Mouse (Mus musculus) gastrocnemius, adult 8-10 months (tissue): ENCODE results near the gene Tmem266. TPM values are rescaled to one million over a fixed set of nuclear protein-coding genes. Genes with fewer than 3 reads are reported as not detected.

ENCODE experiments used
- DNase-seq, 2 experiments: peaks; one replicate each; pipeline ENCODE4 v3.0.0; 2022; ENCODE audit warnings: low spot score in 2 of 2
- total RNA-seq, 4 experiments: library from RNA; stranded (reverse); gene quantifications; 2 replicates each; pipeline ENCODE4 v1.2.4; 2022

Gene Tmem266
- total RNA-seq = 10 to 100 TPM in 1 of 4 experiments, 1 to 10 TPM in 3; 2.8 to 15.8 (median 5.1) TPM

DNA sequence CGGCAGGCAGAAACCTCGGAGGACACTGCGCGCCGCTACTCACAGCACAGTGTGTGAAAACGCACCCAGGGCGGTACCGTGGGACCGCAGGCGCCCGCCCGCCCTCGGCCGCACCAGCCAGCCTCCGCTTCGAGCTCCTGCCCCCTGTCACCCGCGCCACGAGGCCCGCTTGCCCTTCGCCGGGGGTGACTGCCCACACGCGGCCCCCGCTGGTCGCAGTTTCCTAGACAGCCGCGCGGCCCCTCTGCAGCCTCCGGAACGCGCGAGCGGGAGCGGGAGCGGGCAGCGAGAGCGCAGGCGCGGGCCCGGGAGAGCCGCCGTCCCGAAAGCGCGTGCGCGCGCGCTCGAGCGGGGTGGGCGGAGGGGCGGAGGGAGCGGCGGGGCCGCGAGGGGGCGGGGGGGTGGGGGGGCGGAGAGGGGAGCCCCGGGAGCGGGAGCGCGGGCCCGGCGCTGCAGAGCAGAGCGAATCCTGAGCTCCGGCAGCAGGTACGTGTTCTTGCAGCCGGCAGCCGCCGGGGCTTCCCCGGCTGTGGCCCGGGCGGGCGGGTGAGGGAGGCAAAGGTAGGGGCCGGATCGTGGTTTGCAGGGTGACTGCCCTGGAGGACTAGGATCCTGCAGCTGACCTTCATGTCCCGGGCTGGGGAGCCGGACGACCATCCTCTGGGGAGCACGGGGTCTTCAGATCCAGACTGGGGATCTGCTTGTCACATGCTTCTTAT, at the start of gene Tmem266, which contains the start of gene Nrg4:
Gene Tmem266 (plus strand): TSS at position 399 of the 719 bp plus-strand sequence.
Gene Nrg4 (minus strand): TSS at position 330 of the 719 bp plus-strand sequence.
- peak; percentile 15 to 55 for DNase-seq

DNA sequence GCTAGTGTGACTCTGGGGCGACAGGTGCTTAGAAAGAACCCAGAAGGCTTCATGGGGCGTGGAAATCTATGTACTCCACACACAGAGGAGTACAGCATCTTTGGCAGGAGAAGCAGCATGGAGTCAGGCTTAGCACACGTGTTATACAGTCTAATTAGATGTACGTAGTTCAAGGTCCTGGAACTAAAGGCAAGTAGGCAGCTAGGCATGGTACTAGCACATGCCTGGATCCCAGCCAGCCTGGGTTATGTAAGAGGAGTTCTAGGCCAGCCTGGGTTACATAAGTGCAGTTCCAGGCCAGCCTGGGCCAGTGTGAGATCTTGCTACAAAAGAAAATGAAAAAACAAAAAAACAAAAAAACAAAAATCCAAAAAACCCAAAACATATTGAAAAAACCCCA, 49.2 kb upstream of the Tmem266 start:
- DNase-seq = peak in 1 of 2 experiments; percentile 12

GRCm38 (mm10) chr9:55279114-55279825, 47.4 kb upstream of the Tmem266 start:
- DNase-seq = no peak

DNA sequence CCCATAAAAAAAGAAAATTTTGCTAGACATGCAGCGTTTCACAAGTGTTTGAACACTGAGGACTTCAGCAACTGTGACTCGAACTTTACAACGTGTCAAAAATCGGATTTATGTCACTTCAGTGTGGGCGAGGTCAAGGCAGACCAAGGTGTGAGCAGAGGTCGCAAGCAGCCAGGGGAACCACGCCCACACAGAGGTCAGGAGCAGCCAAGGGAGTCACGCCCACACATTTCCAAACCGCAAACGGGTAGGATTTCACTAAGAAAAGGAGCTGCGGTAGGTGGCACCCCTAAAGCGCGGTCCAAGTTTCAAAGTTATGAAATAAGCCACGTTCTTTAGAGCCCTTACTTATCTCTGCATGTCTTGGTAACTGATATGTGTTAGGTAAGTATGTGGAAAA, 43.2 kb upstream of the Tmem266 start:
- peak in 1 of 2 experiments; percentile 9 for DNase-seq

- DNase-seq = no peak
Measured at GRCm38 (mm10) chr9:55285197-55285596, 41.5 kb upstream of the Tmem266 start.

GRCm38 (mm10) chr9:55289475-55290198, 37.1 kb upstream of the Tmem266 start:
- DNase-seq = no peak

GRCm38 (mm10) chr9:55291966-55292365, 34.7 kb upstream of the Tmem266 start:
- DNase-seq = no peak

DNA sequence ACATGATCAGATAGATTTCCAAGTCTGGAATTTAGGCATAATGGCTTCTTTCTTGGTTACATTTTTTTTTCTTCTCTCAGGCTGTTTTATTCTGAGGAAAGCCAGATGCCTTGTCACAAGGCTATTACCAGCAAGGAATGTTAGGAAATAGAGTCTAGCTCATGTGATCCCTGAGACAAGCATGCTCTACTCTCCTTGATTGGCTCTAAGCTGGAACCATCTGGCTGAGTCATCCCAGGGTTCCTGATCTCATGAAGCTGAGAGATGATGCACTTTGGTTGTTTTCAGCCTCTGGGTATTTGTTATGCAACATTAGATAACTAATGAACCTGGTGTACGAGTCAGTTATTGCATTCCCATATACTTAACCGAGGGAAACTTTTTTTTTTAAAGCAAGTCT, 30.5 kb upstream of the Tmem266 start:
- no peak for DNase-seq

DNA sequence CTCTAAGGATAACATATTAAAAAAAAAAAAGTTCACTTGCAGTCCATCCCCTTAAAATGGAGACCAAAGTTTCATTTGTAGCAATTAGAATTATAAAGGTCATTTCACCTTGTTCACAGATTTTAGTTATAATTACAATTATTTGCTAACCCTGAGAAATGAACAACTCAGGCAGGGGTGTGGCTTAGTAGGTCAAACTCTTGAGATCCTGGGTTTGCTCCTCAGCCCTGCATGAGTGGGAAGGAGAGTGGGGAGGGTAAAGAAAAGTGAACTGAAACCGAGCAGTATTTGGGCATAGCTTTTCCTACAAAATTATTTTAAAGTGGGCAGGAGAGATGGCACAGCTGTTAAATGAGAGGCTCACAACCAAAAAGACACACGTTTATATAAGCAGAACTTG, 19.6 kb upstream of the Tmem266 start:
- DNase-seq = no peak

DNA sequence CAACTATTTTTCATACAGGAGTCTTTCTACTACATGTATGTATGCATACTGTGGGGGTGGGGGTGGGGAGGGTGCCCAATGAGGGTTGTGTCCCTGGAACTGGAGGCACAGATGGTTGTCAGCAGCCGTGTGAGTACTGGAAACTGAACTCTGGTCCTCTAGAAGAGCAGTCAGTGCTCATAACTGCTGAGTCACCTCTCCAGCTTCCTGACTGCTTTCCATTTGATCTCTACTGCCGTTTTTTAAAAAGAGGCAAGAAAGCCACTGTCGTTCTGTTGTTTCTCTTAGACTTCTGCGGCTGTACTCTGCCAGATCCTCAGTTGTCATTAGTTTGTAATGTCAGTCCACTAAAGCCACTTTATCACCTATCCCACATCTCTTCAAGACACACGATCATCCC, 19.2 kb upstream of the Tmem266 start:
- DNase-seq = no peak

DNA sequence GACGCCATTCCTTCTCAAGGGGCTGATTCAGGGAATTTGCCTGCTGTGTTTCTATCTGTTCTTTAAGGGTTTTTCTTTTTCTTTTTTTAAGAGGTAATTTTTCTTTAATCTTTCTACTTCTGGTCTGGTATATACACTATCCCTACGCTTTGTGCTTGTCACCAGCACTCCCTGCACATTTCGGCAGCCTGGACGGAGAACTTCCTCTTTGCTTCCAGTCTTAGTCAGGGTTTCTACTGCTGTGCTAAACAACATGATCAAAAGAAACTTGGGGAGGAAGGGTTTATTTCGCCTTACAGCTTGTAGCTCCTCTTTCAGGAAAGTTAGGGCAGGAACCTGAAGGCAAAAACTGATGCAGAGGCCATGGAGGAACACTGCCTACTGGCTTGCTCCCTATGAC, 18.3 kb upstream of the Tmem266 start:
- DNase-seq = no peak

DNA sequence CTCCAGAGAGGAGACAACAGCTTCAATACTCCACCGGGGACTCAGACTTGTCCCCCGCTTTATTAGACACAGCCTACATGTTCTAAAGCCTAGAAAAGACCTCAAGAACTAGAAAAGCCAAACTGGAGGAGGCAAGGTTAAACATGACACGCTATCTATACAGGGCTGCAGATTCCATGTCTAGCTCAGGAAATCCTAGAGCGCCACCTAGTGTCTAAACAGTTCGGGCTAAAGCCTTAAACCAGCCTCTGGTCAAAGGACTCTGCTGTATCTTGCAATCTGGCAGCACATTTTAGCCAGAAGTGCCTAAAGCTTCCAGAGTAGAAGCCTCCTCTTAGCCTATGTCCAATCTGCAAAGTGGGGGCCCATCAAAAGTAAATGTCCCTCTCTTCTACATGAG, 15.2 kb upstream of the Tmem266 start:
- peak in 1 of 2 experiments; percentile 23 for DNase-seq

DNA sequence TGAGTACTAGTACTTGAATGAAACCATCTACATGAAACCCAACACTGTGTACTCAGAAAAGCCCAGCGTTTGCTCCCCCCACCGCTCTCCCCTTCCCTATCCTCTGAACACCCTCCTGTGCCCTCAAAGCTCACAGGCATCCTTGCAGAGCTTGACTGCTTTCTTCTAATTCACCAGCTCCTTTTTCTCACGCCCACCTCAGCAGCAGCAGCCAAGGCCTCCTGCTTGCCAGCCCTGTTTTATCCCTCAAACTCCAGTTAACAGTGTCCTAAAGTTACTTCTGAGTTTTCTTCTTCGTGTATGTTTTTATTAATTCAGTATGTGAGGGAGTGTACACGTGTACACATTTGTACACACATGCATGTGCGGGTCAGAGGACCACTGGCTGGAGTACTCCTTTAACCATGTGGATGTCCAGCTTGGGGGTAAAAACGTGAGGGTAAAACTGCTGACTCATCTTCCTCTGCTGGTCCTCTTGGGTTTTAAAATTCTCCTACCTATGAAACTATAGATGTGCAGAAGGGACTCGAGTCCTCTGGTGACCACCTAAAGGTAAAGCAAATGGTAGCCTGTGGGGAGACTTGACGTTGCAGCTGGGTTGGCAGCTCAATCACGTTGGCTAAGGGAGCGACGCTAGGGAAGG, 13.0 kb upstream of the Tmem266 start:
- no peak for DNase-seq

DNA sequence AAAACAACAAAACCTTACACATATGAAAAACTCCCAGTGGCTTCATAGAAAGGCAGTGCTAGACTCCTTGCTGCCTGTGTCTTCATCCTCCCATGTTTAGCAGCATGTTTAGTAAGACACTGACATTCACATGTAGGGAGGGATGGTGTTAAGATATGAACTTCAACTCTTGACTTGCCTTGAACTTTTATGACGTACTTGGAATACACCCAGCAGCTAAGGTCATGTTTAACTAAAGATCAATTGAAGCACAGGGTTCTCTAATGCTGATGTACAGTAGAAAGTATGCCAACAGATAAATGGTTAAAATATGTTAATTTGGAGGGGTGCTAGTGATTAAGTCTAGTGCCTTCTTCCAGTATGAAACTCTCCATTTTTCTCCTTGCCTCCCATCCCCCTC, 4.1 kb upstream of the Tmem266 start:
- DNase-seq = no peak

- DNase-seq = no peak
Measured at GRCm38 (mm10) chr9:55324085-55324484, 2.6 kb upstream of the Tmem266 start.

DNA sequence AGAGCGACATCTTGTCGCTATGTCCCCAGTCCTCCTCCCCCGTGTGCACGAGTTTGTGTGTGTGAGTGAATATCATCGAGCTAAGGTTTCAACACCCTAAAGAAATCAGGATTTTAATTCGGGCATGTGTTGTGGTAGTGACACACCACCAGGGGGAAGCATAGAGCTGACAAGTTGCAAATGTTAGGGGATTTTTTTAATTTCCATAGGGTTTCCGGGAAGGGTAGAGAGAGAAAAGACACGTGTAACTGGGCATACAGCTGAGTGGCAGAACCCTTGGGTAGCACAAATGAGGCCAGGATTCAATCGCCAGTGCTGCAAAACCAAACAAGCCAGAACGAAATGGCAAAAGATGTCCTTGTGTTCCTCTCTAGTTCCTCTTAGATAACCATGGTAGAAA, 2.2 kb upstream of the Tmem266 start:
- DNase-seq = no peak

DNA sequence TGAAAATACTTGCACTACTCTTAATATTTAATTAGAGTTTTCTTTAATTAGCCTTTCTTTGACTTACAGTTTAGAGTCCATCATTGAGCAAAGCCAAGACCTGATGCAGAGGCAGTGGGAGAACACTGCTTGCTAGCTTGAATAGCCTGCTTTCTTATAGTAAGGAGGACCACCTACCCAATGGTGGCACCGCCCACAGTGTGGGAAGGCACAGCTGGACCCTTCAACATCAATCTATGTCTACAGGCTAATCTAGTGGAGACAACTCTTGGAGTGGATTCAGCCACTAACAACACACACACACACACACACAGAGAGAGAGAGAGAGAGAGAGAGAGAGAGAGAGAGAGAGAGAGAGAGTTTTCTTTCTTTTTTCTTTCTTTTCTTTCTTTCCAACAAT, 1.7 kb upstream of the Tmem266 start:
- DNase-seq = no peak

GRCm38 (mm10) chr9:55325564-55326514, 874 bp upstream of the Tmem266 start:
- no peak for DNase-seq

- DNase-seq = no peak
Measured at GRCm38 (mm10) chr9:55327234-55327615, 512 bp downstream of the Tmem266 start.

- no peak for DNase-seq
Measured at GRCm38 (mm10) chr9:55328151-55328918, 1.6 kb downstream of the Tmem266 start.
